Mouse (Mus musculus): Measurements from ENCODE around the gene 1110051M20Rik.

Gene 1110051M20Rik

GRCm38 (mm10) chr2:91444286-91444892, at the start of gene 1110051M20Rik:
TSS of gene 1110051M20Rik (minus strand) at chr2:91444704.
- peak; percentile 92 for DNase-seq

- no peak for DNase-seq
Observed at GRCm38 (mm10) chr2:91493981-91494380, 49.5 kb upstream of the 1110051M20Rik start.

GRCm38 (mm10) chr2:91492071-91492635, 47.6 kb upstream of the 1110051M20Rik start:
- DNase-seq, result no peak

GRCm38 (mm10) chr2:91487295-91487694, 42.8 kb upstream of the 1110051M20Rik start:
- DNase-seq, result peak; percentile 54

- no peak for DNase-seq
Observed at GRCm38 (mm10) chr2:91485256-91485655, 40.8 kb upstream of the 1110051M20Rik start.

GRCm38 (mm10) chr2:91484698-91485097, 40.2 kb upstream of the 1110051M20Rik start:
- DNase-seq, result no peak

GRCm38 (mm10) chr2:91480805-91481514, 36.5 kb upstream of the 1110051M20Rik start:
- peak; percentile 78 for DNase-seq

- DNase-seq, result no peak
Observed at GRCm38 (mm10) chr2:91480399-91480801, 35.9 kb upstream of the 1110051M20Rik start.

GRCm38 (mm10) chr2:91476841-91477240, 32.3 kb upstream of the 1110051M20Rik start:
- DNase-seq, result no peak

- peak; percentile 32 for DNase-seq
Observed at GRCm38 (mm10) chr2:91476251-91476661, 31.8 kb upstream of the 1110051M20Rik start.

GRCm38 (mm10) chr2:91475791-91476190, 31.3 kb upstream of the 1110051M20Rik start:
- DNase-seq, result no peak

- peak; percentile 68 for DNase-seq
Observed at GRCm38 (mm10) chr2:91474358-91474757, 29.9 kb upstream of the 1110051M20Rik start.

GRCm38 (mm10) chr2:91470055-91470647, 25.6 kb upstream of the 1110051M20Rik start:
- DNase-seq, result no peak

GRCm38 (mm10) chr2:91467613-91468012, 23.1 kb upstream of the 1110051M20Rik start:
- DNase-seq, result peak; percentile 61

GRCm38 (mm10) chr2:91465934-91466333, 21.4 kb upstream of the 1110051M20Rik start:
- DNase-seq, result no peak

GRCm38 (mm10) chr2:91462681-91463080, 18.2 kb upstream of the 1110051M20Rik start:
- DNase-seq, result no peak

GRCm38 (mm10) chr2:91462196-91462595, 17.7 kb upstream of the 1110051M20Rik start:
- no peak for DNase-seq

- no peak for DNase-seq
Observed at GRCm38 (mm10) chr2:91461341-91461740, 16.8 kb upstream of the 1110051M20Rik start.

- DNase-seq, result no peak
Observed at GRCm38 (mm10) chr2:91460771-91461170, 16.3 kb upstream of the 1110051M20Rik start.

GRCm38 (mm10) chr2:91460076-91460475, 15.6 kb upstream of the 1110051M20Rik start:
- no peak for DNase-seq

GRCm38 (mm10) chr2:91458673-91459391, 14.3 kb upstream of the 1110051M20Rik start:
- peak; percentile 84 for DNase-seq

- DNase-seq, result peak; percentile 59
Observed at GRCm38 (mm10) chr2:91458252-91458672, 13.8 kb upstream of the 1110051M20Rik start.
